Mouse (Mus musculus) thymus, adult 2 months (tissue): ENCODE measurements around the gene Calb2. TPM values are rescaled to one million over a fixed set of nuclear protein-coding genes. Genes with fewer than 3 reads are reported as not detected.

ENCODE experiments used
- DNase-seq: peaks from one replicate; pipeline ENCODE4 v3.0.0; 2021
- H3K27ac ChIP-seq: fragments of 200-500 bp; 2 replicates; pipeline ENCODE4 v1.5.1; 2012; ENCODE audit warnings: low read length, control low read depth; ENCODE audit not compliant: control insufficient read depth, insufficient read depth
- H3K27me3 ChIP-seq: fragments of 200-500 bp; 2 replicates; pipeline ENCODE4 v1.6.1; 2012; ENCODE audit warnings: mild to moderate bottlenecking, low read length, moderate library complexity, mixed read lengths; ENCODE audit not compliant: control insufficient read depth, insufficient read depth
- H3K36me3 ChIP-seq: fragments of 200-500 bp; 2 replicates; pipeline ENCODE4 v1.6.1; 2012; ENCODE audit warnings: mild to moderate bottlenecking, low read length, moderate library complexity; ENCODE audit not compliant: control insufficient read depth, insufficient read depth
- H3K4me1 ChIP-seq: fragments of 200-500 bp; replicated peaks from 2 replicates; pipeline ENCODE4 v1.6.1; 2012; ENCODE audit warnings: low read length; ENCODE audit not compliant: control insufficient read depth, insufficient read depth
- H3K4me3 ChIP-seq: fragments of 200-500 bp; 2 replicates; pipeline ENCODE4 v1.5.1; 2012; ENCODE audit warnings: mild to moderate bottlenecking, low read length, control low read depth, moderate library complexity; ENCODE audit not compliant: control insufficient read depth, insufficient read depth
- CTCF ChIP-seq: fragments of 200-500 bp; IDR thresholded peaks from 2 replicates; pipeline ENCODE4 v1.5.1; 2012; ENCODE audit warnings: mild to moderate bottlenecking, control low read depth, low read length, moderate library complexity, borderline replicate concordance; ENCODE audit not compliant: control insufficient read depth, poor library complexity, insufficient read depth; ENCODE audit errors: extremely low read depth
- POLR2A ChIP-seq: fragments of 200-500 bp; IDR thresholded peaks from 2 replicates; pipeline ENCODE4 v1.6.1; 2012; ENCODE audit warnings: mild to moderate bottlenecking, low read length, control low read depth, moderate library complexity; ENCODE audit not compliant: control insufficient read depth, poor library complexity, insufficient read depth; ENCODE audit errors: extremely low read depth
- WGBS: fragments of 180-500 bp; shearing (Covaris S2); methylation state at CpG from one replicate; pipeline ENCODE4 v1.1.7; 2018; 5-methylcytosine and 5-hydroxymethylcytosine counted together
- polyA plus RNA-seq: library from polyadenylated mRNA; depleted of rRNA; stranded (reverse); fragments of >200 nt; gene quantifications from 2 replicates; pipeline ENCODE4 v1.2.3, GENCODE M21; 2012

Calb2 gene
- polyA plus RNA-seq, 1 experiment, result 0.84 TPM

- no peak for TF ChIP-seq CTCF
- TF ChIP-seq POLR2A, result no peak
- no peaks in the 10 kb centered on the region for H3K27me3 ChIP-seq
- peak; percentile 22 for DNase-seq
- WGBS, result 10% methylated on average over 5 of the region's 5 CpGs
- no peak overlapping the region for H3K27ac ChIP-seq
- H3K4me1 ChIP-seq, result no peaks in the 10 kb centered on the region
- no peak overlapping the region for H3K4me3 ChIP-seq
- H3K36me3 ChIP-seq, result no peaks in the 10 kb centered on the region
Observed at GRCm38 (mm10) chr8:110196678-110197077, 28.7 kb upstream of the Calb2 start.

- TF ChIP-seq CTCF (no peak), POLR2A (no peak)
- Histone ChIP-seq H3K27me3 (no peaks in the 10 kb centered on the region), H3K4me3 (no peak overlapping the region), H3K4me1 (no peaks in the 10 kb centered on the region), H3K36me3 (no peaks in the 10 kb centered on the region), H3K27ac (no peak overlapping the region)
- DNase-seq, result no peak
- WGBS, result 36% methylated on average over 8 of the region's 8 CpGs
Observed at GRCm38 (mm10) chr8:110188961-110189750, 21.1 kb upstream of the Calb2 start.

- DNase-seq, result no peak
- H3K4me3 ChIP-seq, result no peak overlapping the region
- TF ChIP-seq POLR2A, result no peak
- no peak for TF ChIP-seq CTCF
- H3K36me3 ChIP-seq, result no peaks in the 10 kb centered on the region
- no peaks in the 10 kb centered on the region for H3K4me1 ChIP-seq
- H3K27ac ChIP-seq, result no peak overlapping the region
- H3K27me3 ChIP-seq, result no peaks in the 10 kb centered on the region
- 86% methylated on average over 4 of the region's 4 CpGs for WGBS
Observed at GRCm38 (mm10) chr8:110185538-110185937, 17.5 kb upstream of the Calb2 start.

- WGBS, result 31% methylated on average over 11 of the region's 11 CpGs
- H3K27ac ChIP-seq, result no peak overlapping the region
- no peaks in the 10 kb centered on the region; the same call in 1 of the 2 replicates for H3K27me3 ChIP-seq
- TF ChIP-seq POLR2A, result no peak
- no peak for TF ChIP-seq CTCF
- no peaks in the 10 kb centered on the region for H3K36me3 ChIP-seq
- H3K4me1 ChIP-seq, result no peaks in the 10 kb centered on the region
- H3K4me3 ChIP-seq, result no peak overlapping the region
- no peak for DNase-seq
Observed at GRCm38 (mm10) chr8:110183748-110184147, 15.7 kb upstream of the Calb2 start.

- TF ChIP-seq POLR2A, result no peak
- TF ChIP-seq CTCF, result no peak
- no peak overlapping the region for H3K4me3 ChIP-seq
- no peaks in the 10 kb centered on the region; the same call in 1 of the 2 replicates for H3K27me3 ChIP-seq
- no peaks in the 10 kb centered on the region for H3K36me3 ChIP-seq
- WGBS, result 89% methylated on average over 11 of the region's 11 CpGs
- no peak overlapping the region for H3K27ac ChIP-seq
- DNase-seq, result no peak
- H3K4me1 ChIP-seq, result no peaks in the 10 kb centered on the region
Observed at GRCm38 (mm10) chr8:110182735-110183367, 14.8 kb upstream of the Calb2 start.

GRCm38 (mm10) chr8:110177359-110178155, 9.5 kb upstream of the Calb2 start:
- H3K27me3 ChIP-seq, result no peaks in the 10 kb centered on the region; the same call in 1 of the 2 replicates
- DNase-seq, result no peak
- no peak overlapping the region for H3K27ac ChIP-seq
- WGBS, result 19% methylated on average over 22 of the region's 22 CpGs
- H3K36me3 ChIP-seq, result no peaks in the 10 kb centered on the region
- no peak overlapping the region for H3K4me3 ChIP-seq
- TF ChIP-seq POLR2A, result no peak
- TF ChIP-seq CTCF, result no peak
- no peaks in the 10 kb centered on the region for H3K4me1 ChIP-seq
